Mouse (Mus musculus) bone marrow macrophage, adult 2 months (primary cell): Measurements from ENCODE around the gene Gm12216. TPM values are rescaled to one million over a fixed set of nuclear protein-coding genes. Genes with fewer than 3 reads are reported as not detected.
"Not testable (repeated sequence)": the region's sequence is repeated elsewhere in the genome, so short reads cannot be mapped to it uniquely, and the experiment has no call there.

Source experiments
- H3K27ac ChIP-seq: 2 replicates; pipeline ENCODE4 v1.5.1; 2012; ENCODE audit warnings: low read depth, low read length; ENCODE audit not compliant: insufficient read depth
- H3K4me1 ChIP-seq: 2 replicates; pipeline ENCODE4 v1.6.1; 2012; ENCODE audit warnings: low read length; ENCODE audit not compliant: control insufficient read depth, insufficient read depth
- H3K4me3 ChIP-seq: 2 replicates; pipeline ENCODE4 v1.5.1; 2012; ENCODE audit warnings: mild to moderate bottlenecking, low read length, moderate library complexity; ENCODE audit not compliant: insufficient read depth
- CTCF ChIP-seq: IDR thresholded peaks from 2 replicates; pipeline ENCODE4 v1.5.1; 2012; ENCODE audit warnings: low read depth, mild to moderate bottlenecking, low read length, moderate library complexity
- POLR2A ChIP-seq: IDR thresholded peaks from 2 replicates; pipeline ENCODE4 v1.6.1; 2012; ENCODE audit warnings: mild to moderate bottlenecking, low read depth, low read length, borderline replicate concordance
- polyA plus RNA-seq: library from polyadenylated mRNA; stranded (reverse); fragments of >200 nt; gene quantifications from 2 replicates; pipeline ENCODE4 v1.2.4, GENCODE M21; 2012; ENCODE audit not compliant: missing spikeins, insufficient read depth, insufficient read length

Gene Gm12216
- polyA plus RNA-seq, result 1.0 and 1.7 TPM in 2 replicates

DNA sequence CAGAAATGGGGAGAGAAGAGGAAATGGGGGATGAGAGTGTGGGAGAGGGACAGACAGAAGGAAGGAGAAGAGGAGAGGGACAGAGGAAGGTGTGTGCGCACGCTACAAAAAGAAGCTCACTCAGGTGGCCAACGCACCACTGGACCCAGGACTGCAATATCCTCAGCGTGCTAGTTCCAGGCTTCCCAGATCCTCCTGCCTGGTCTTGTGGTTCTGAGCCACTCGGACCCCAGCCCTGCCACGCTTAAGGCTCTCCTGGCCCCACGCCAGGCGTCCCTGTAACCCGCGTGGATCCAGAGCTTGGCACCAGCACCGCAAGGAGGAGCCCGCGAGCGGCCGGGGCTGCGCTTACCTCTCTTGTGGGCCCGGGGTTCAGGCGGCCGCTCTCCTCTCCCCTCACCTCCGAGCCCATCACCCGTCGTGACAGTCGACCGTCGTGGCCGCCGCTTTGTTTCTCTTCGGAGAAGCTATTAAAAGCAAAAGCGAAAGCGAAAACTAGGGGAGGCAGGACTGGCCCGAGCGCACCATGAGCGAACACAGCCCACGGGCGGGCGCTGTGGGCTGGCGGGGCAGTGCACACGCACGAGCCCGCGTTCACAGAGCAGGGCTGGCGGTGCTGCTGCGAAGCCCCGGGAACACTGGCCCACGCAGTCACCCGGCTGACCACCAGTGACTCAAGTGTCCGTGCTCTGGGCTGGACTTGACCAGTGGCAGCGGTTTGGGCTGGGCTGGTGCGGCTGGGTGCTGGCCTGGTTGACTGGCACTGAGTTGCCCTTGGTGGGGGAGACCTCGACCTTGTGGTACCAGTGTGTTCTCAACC is at the start of gene Gm12216:
Gene Gm12216 (minus strand): TSS at position 496 of the 820 bp plus-strand sequence.
- not testable (repeated sequence) for H3K4me1 ChIP-seq, H3K27ac ChIP-seq
- H3K4me3 ChIP-seq, result peak within 1 kb of the TSS; percentile 97

DNA sequence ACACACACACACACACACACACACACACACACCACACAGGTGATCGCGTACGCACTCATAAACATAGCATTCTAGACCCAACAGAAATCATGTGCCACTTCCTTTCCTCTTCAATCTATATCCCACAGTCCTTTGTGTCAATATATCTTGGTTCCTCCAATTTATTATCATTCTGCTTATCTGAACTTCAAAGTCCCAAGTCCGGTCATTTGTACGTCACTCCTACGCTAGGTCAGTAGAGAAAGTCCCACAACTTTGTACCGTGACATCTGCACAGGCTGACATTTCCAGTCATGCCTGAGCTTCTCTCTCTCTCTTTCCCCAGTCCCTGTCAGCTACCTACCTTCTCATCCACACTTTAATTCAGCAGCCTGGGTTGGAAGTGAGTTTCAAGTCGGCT is 49.6 kb upstream of the Gm12216 start:
- no peak for TF ChIP-seq CTCF
- no peak for TF ChIP-seq POLR2A
- Histone ChIP-seq H3K4me3 (no peak overlapping the region), H3K27ac (no peak overlapping the region), H3K4me1 (no peaks in the 10 kb centered on the region)

DNA sequence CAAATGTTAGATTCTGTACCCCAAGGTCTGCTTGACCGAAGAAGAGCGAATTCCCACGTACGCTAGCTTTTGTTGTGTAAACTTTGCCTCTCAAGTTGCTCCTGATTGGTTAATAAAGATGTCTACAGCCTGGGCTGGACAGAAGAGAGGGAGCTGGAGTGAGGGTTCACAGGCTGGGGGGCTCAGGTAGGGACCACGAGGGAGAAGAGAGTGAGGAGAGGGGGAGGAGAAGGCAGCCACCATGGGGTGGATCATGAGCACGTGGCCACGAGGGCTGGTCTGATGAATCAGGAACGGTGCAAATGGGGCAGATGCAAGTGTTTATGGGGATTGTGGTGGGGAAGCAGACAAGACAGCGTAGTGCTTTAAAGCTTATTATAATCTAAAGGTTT is 45.5 kb upstream of the Gm12216 start:
- Histone ChIP-seq H3K4me3 (no peak overlapping the region), H3K27ac (no peak overlapping the region), H3K4me1 (no peaks in the 10 kb centered on the region)
- TF ChIP-seq POLR2A, result no peak
- TF ChIP-seq CTCF, result no peak

DNA sequence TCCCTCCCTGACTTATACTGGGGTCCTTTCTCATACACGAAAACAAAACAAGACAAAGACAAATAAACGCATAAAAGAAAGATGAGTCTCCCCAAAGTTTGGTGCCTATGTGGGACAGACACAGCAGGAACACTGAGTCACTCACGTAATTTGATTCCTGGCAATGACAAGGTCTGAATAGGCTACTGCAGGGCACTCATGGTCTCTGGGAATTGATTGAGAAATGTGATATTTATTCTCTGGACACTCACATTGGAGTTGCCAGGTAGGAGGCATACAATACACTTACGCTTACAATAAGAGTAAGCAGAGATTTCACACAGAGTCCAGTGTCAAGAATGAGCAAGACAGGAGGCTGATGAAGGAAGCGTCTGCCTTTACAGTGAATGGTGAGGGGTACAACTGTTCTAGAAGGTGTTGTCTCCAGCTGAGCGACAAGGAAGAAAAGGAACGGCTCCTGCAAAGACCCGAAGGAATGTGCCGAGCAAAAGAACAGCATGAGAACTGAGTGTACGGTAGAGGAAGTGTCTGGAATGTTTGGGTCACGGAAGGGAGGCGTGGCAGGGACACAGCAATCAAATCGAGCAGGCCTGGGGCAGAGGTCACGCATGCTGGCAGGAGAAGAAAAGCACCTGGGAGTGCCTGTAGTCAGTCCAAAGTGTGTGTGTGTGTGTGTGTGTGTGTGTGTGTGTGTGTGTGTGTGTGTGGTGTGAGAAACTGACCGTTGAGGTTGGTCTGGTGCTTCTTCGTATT is 44.9 kb upstream of the Gm12216 start:
- TF ChIP-seq POLR2A (no peak), CTCF (no peak)
- Histone ChIP-seq H3K4me1 (no peaks in the 10 kb centered on the region), H3K4me3 (no peak overlapping the region), H3K27ac (no peak overlapping the region)

DNA sequence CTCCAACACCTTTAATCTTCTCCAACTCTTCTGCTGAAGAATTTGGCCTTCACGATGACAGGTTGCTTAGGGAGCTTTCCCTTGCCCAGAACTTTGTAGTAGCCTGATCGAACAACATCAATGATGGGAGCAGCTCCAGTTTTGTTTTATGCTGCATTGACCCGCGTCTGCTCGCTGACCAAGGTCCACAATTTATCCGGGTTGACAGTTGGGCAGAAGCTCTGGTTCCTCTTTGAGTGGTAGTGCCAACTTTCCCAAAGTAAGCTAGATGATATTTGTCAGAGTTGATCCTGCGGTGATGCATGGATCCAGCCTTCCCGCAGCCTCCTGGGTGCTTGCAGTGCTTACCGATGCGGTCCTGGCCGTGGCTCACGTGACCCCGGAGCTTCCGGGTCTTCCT is 43.7 kb upstream of the Gm12216 start:
- Histone ChIP-seq H3K4me1 (peaks cover 4% of the 10 kb centered on the region), H3K27ac (no peak overlapping the region), H3K4me3 (no peak overlapping the region)
- no peak for TF ChIP-seq POLR2A
- no peak for TF ChIP-seq CTCF

DNA sequence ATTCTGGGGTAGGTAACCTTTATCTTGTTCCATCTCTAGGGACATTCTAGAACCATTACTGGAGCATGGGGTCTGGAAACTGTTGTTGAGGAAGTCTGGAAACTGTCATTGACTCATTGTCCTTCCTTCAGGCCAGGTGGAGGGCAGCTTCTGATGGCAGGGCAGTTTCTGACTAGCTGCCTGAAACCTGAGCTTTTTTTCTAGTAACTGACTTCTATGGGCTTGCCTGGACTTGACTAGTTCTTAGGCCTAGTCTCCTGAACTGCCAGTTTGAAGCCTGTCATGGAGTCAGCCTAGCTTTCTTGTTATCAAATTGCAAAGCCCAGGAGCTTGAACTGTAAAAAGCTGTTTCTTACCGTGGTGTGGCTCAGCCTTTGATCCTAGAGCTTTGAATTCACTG is 41.9 kb upstream of the Gm12216 start:
- TF ChIP-seq CTCF (no peak), POLR2A (no peak)
- H3K4me3 ChIP-seq, result no peak overlapping the region
- peaks cover 6% of the 10 kb centered on the region for H3K4me1 ChIP-seq
- H3K27ac ChIP-seq, result no peak overlapping the region

DNA sequence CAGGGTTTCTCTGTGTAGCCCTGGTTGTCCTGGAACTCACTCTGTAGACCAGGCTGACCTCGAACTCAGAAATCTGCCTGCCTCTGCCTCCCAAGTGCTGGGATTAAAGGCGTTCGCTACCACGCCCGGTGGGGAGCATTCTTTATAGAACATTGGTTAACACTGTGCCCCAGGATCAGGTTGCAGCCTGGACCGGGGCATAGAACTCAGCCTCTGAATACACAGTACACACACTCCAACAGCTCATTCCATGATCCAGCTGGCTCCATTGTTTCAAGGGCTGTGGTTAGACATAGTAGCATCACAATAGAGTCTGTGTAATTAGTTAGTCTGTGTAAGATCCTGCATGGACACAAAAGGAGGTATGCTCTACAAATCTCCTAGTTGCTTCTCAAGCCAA is 40.9 kb upstream of the Gm12216 start:
- Histone ChIP-seq H3K4me3 (no peak overlapping the region), H3K27ac (no peak overlapping the region), H3K4me1 (peaks cover 6% of the 10 kb centered on the region)
- TF ChIP-seq POLR2A, result no peak
- no peak for TF ChIP-seq CTCF

DNA sequence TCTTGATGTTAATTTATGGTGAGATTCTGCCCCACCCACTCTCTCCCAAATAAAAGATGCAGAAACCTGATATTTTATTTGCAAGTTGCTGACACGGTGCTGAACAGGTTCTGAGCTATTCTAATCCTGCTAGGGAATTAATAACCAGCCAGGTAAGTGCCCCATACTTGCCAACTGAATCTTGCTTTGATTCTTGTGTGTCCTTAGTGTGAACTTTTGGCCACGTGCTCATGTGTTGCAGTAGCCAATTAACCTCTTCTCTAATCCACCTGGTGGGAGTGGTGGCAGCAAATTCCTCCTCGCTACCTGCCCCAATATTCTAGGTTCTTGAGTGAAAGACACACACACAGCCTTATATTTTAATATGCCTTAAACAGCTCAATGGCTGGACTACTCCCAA is 39.9 kb upstream of the Gm12216 start:
- Histone ChIP-seq H3K4me1 (peaks cover 6% of the 10 kb centered on the region), H3K4me3 (no peak overlapping the region), H3K27ac (no peak overlapping the region)
- no peak for TF ChIP-seq POLR2A
- TF ChIP-seq CTCF, result no peak

DNA sequence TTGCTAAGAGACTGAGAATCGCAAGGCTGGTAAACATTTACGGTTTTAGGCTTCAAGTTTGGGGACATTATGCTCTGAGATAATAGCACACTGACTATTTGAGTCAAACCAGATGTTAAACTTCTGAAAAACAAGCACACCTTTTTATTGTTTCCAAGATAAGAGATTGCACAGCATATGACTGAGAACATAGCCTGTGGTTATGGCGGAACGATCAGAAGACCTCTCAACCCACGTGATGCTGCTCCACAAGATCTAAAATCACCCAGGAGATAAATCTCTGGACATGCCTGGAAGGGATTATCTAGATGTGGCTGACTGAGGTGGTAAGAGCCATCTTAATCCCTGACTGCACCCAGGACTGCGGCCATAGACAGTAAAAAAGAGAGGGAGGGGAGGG is 37.9 kb upstream of the Gm12216 start:
- no peak overlapping the region for H3K27ac ChIP-seq
- no peak overlapping the region for H3K4me3 ChIP-seq
- TF ChIP-seq CTCF (no peak), POLR2A (no peak)
- H3K4me1 ChIP-seq, result peaks cover 10% of the 10 kb centered on the region

DNA sequence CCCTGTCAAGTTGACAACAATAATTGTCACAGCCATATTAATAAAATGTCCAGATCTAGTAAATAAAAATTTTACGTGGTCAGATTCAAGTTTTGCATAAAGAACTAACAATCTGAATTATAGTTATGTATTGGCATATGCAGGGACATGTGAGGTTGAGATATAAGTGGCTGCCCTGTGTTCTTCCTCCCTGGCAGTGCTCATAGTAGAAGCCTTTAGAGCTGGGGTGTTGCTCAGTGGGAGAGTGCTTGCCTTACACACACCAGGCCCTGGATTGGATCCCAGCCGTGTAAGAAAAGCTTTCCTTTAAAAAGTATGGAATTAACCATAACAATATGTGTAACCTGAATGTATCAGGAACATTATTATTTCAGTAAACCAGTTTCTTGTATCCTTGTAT is 34.4 kb upstream of the Gm12216 start:
- Histone ChIP-seq H3K4me3 (no peak overlapping the region), H3K27ac (peak overlapping the region; percentile 54), H3K4me1 (peaks cover 14% of the 10 kb centered on the region)
- TF ChIP-seq CTCF (no peak), POLR2A (no peak)
